Comparison of ENCODE assay signal across 8 mouse cellular contexts in genomic region chr7:66840008-66840719, GRCm38 (mm10). TPM values are rescaled to one million over a fixed set of nuclear protein-coding genes. Genes with fewer than 3 reads are reported as not detected.
DNase-seq lines count a peak whose midpoint lies in the region; ATAC-seq and TF ChIP-seq lines count a peak whose summit lies in the region.

No protein-coding gene starts in this region.

- peak; percentile 57 for TF ChIP-seq CTCF in heart, adult 2 months (IDR thresholded peaks at IDR 0.05)
- peak; percentile 53; the same call in 1 of the 2 replicates for TF ChIP-seq CTCF in thymus, adult 2 months (IDR thresholded peaks at IDR 0.05; ENCODE audit: borderline replicate concordance, control insufficient read depth, extremely low read depth, insufficient read depth, low read length, poor library complexity)

- peak overlapping the region; percentile 86 for H3K4me3 ChIP-seq in heart, adult 2 months
- H3K4me3 ChIP-seq in liver, embryonic 15.5 days (replicated peaks) = peak overlapping the region; percentile 51
- H3K4me3 ChIP-seq in thymus, adult 2 months (ENCODE audit: control insufficient read depth, insufficient read depth, low read length) = peak overlapping the region; percentile 51

- peak overlapping the region; percentile 78 for H3K4me2 ChIP-seq in liver, embryonic 15.5 days

- no peaks in the 10 kb centered on the region for H3K9me3 ChIP-seq in liver, embryonic 15.5 days (replicated peaks)

- no peaks in the 10 kb centered on the region for H3K79me2 ChIP-seq in heart, adult 2 months (replicated peaks; ENCODE audit: control insufficient read depth, insufficient read depth, low read length)

- no peak overlapping the region for H3K27ac ChIP-seq in heart, adult 2 months
- no peak overlapping the region for H3K27ac ChIP-seq in liver, embryonic 15.5 days (replicated peaks)
- no peak overlapping the region for H3K27ac ChIP-seq in thymus, adult 2 months (ENCODE audit: control insufficient read depth, insufficient read depth, low read length)

- TF ChIP-seq POLR2A in heart, adult 2 months (IDR thresholded peaks at IDR 0.05; ENCODE audit: insufficient read depth, low read depth, low read length) = no peak
- no peak for TF ChIP-seq POLR2A in thymus, adult 2 months (IDR thresholded peaks at IDR 0.05; ENCODE audit: control insufficient read depth, extremely low read depth, insufficient read depth, low read length, poor library complexity)

- DNase-seq in heart, adult 18-20 months = peak; percentile 11 to 42
- DNase-seq in heart, postnatal 25 days (ENCODE audit: low spot score) = no peak
- peak; percentile 26 for DNase-seq in cerebellum, adult 9-10 months
- DNase-seq in heart, adult 2 months = peak; percentile 33 to 61
- peak; percentile 13 for DNase-seq in kidney, adult 9 months
- DNase-seq in neural tube, embryonic 10.5 days (ENCODE audit: extremely low spot score, low spot score) = peak; percentile 63
- peak; percentile 79 for DNase-seq in thymus, adult 2 months

- H3K36me3 ChIP-seq in heart, adult 2 months (ENCODE audit: control insufficient read depth, insufficient read depth, low read length) = no peaks in the 10 kb centered on the region
- no peaks in the 10 kb centered on the region for H3K36me3 ChIP-seq in liver, embryonic 15.5 days (replicated peaks)
- no peaks in the 10 kb centered on the region for H3K36me3 ChIP-seq in thymus, adult 2 months (ENCODE audit: control insufficient read depth, insufficient read depth, low read length)

- H3K9ac ChIP-seq in heart, adult 2 months (ENCODE audit: low read depth, low read length) = peak overlapping the region; percentile 58
- no peak overlapping the region; the same call in 1 of the 2 replicates for H3K9ac ChIP-seq in liver, embryonic 15.5 days

- peaks cover 3% of the 10 kb centered on the region; the same call in 1 of the 2 replicates for H3K4me1 ChIP-seq in heart, adult 2 months (ENCODE audit: control insufficient read depth, insufficient read depth, low read length)
- H3K4me1 ChIP-seq in liver, embryonic 15.5 days (replicated peaks) = 0 out of 2 replicates have a peak, but pooled peaks cover 7% of the 10 kb centered on the region
- H3K4me1 ChIP-seq in thymus, adult 2 months (replicated peaks; ENCODE audit: control insufficient read depth, insufficient read depth, low read length) = peaks cover 10% of the 10 kb centered on the region

- TF ChIP-seq EP300 in heart, adult 2 months (IDR thresholded peaks at IDR 0.05; ENCODE audit: insufficient read depth, low read depth, low read length) = no peak

- no peaks in the 10 kb centered on the region for H3K27me3 ChIP-seq in heart, adult 2 months (ENCODE audit: control insufficient read depth, insufficient read depth, low read length)
- peaks cover 52% of the 10 kb centered on the region for H3K27me3 ChIP-seq in liver, embryonic 15.5 days
- H3K27me3 ChIP-seq in thymus, adult 2 months (ENCODE audit: control insufficient read depth, insufficient read depth, low read length) = no peaks in the 10 kb centered on the region

- 1% methylated on average over 76 of the region's 76 CpGs for WGBS in heart, adult 2 months
- WGBS in liver, embryonic 15.5 days (ENCODE audit: insufficient replicate concordance) = under 1% methylated on average over 65 of the region's 76 CpGs
- WGBS in thymus, adult 2 months = 1% methylated on average over 76 of the region's 76 CpGs

- peak; percentile 26; the same call in 1 of the 2 replicates for ATAC-seq in liver, embryonic 15.5 days (ENCODE audit: insufficient read depth)

- intact Hi-C loops in heart, postnatal 25 days (cut with DNase I) = loop anchor here (2.0 to 10.0 kb wide), 5 partner anchors 92 to 792 kb away; no protein-coding TSS in a partner anchor
- intact Hi-C loops in heart, adult 2 months (cut with DNase I) = loop anchor here (5.0 kb wide), 3 partner anchors 87 to 1027 kb away; no protein-coding TSS in a partner anchor

RNA-seq across cellular contexts. Expression of gene Adamts17, which starts 0.6 kb away (rescaled TPM):
- total RNA-seq in heart, adult 18-20 months (2021) = 1 to 10 TPM in 1 of 2 experiments, under 1 TPM in 1; 0.94 to 1.3 TPM
- total RNA-seq in heart, postnatal 25 days (2021) = 1 to 10 TPM; 1.5 to 2.7 TPM
- 1 to 10 TPM in 1 of 2 experiments, under 1 TPM in 1; 0.47 to 1.5 TPM for total RNA-seq in heart, adult 2 months (2021)
- 0.51 and 0.88 TPM in 2 replicates for polyA plus RNA-seq in heart, adult 2 months (2012; rRNA removed)
- polyA plus RNA-seq in liver, embryonic 15.5 days (2015; fragmentation: Nextera tagmentation; extraction: Ambion mirVana) = 0.07 and 0.12 TPM in 2 replicates
- 2.4 and 2.8 TPM in 2 replicates for polyA plus RNA-seq in thymus, adult 2 months (2012; rRNA removed)
